In genomic region chr2:35623431-35624148, GRCm38 (mm10) we compare ENCODE assay signal across 9 mouse cellular contexts.
DNase-seq lines count a peak whose midpoint lies in the region; ATAC-seq and TF ChIP-seq lines count a peak whose summit lies in the region.
"Had no signal": no experiment of that assay in that cellular context is flagged by ENCODE, and none has a peak within 500 bp of the region (broad histone marks: within the 10 kb centered on the region; RNA-seq: fewer than 3 reads in every experiment).

No protein-coding gene starts in this region.

- H3K79me2 ChIP-seq in liver, adult 2 months (ENCODE audit: control insufficient read depth, insufficient read depth, low read length): peaks cover 6% of the 10 kb centered on the region

- no peaks in the 10 kb centered on the region for H3K4me1 ChIP-seq in liver, adult 2 months (ENCODE audit: control insufficient read depth, insufficient read depth, low read length)
- peaks cover 54% of the 10 kb centered on the region for H3K4me1 ChIP-seq in forebrain, embryonic 16.5 days (replicated peaks; ENCODE audit: control insufficient read depth, insufficient read depth, low read length)
- peaks cover 64% of the 10 kb centered on the region for H3K4me1 ChIP-seq in neural tube, embryonic 15.5 days

- WGBS in liver, adult 2 months: 56% methylated on average over 12 of the region's 12 CpGs
- 36% methylated on average over 12 of the region's 12 CpGs for WGBS in forebrain, embryonic 16.5 days
- 42% methylated on average over 12 of the region's 12 CpGs for WGBS in neural tube, embryonic 15.5 days

- H3K36me3 ChIP-seq in liver, adult 2 months (ENCODE audit: control insufficient read depth, insufficient read depth, low read length): no peaks in the 10 kb centered on the region
- no peaks in the 10 kb centered on the region for H3K36me3 ChIP-seq in forebrain, embryonic 16.5 days (ENCODE audit: control insufficient read depth, insufficient read depth)
- H3K36me3 ChIP-seq in neural tube, embryonic 15.5 days: no peaks in the 10 kb centered on the region

- H3K4me3 ChIP-seq in liver, adult 2 months (ENCODE audit: insufficient read depth, low read depth, low read length): 0 out of 2 replicates have a peak overlapping the region, but pooled peaks have one; percentile 8
- H3K4me3 ChIP-seq in forebrain, embryonic 16.5 days (replicated peaks; ENCODE audit: low read length): no peak overlapping the region
- no peak overlapping the region for H3K4me3 ChIP-seq in neural tube, embryonic 15.5 days (replicated peaks)
- H3K4me3 ChIP-seq: megakaryocyte, embryonic 14.5 days had no signal

- H3K9me3 ChIP-seq in forebrain, embryonic 16.5 days (ENCODE audit: control insufficient read depth, low read length): no peaks in the 10 kb centered on the region
- no peaks in the 10 kb centered on the region for H3K9me3 ChIP-seq in neural tube, embryonic 15.5 days (replicated peaks)
- H3K9me3 ChIP-seq: megakaryocyte, embryonic 14.5 days had no signal

- peak overlapping the region; percentile 35 for H3K27ac ChIP-seq in liver, adult 2 months (replicated peaks; ENCODE audit: insufficient read depth, low read depth, low read length)
- H3K27ac ChIP-seq in forebrain, embryonic 16.5 days (ENCODE audit: low read length): no peak overlapping the region
- H3K27ac ChIP-seq in neural tube, embryonic 15.5 days (replicated peaks): no peak overlapping the region

- H3K4me2 ChIP-seq in forebrain, embryonic 16.5 days (ENCODE audit: low read length): peak overlapping the region; percentile 24
- peak overlapping the region; percentile 97 for H3K4me2 ChIP-seq in neural tube, embryonic 15.5 days

- DNase-seq in liver, adult 2 months (ENCODE audit: extremely low read depth, low read depth, low spot score): no peak
- DNase-seq in liver: no peak
- DNase-seq in kidney, postnatal 36 days: peak; percentile 45 to 58
- DNase-seq in right cerebral cortex, postnatal 25 days: no peak
- no peak for DNase-seq in gastrocnemius, postnatal 36 days

- TF ChIP-seq POLR2A in liver, adult 2 months (IDR thresholded peaks at IDR 0.05; ENCODE audit: extremely low read depth, insufficient read depth, low read length): no peak

- no peaks in the 10 kb centered on the region for H3K27me3 ChIP-seq in liver, adult 2 months (ENCODE audit: control insufficient read depth, insufficient read depth, low read length)
- H3K27me3 ChIP-seq in forebrain, embryonic 16.5 days (replicated peaks; ENCODE audit: control insufficient read depth, insufficient read depth, low read length): no peaks in the 10 kb centered on the region
- H3K27me3 ChIP-seq in neural tube, embryonic 15.5 days (replicated peaks): no peaks in the 10 kb centered on the region

- intact Hi-C loops in gastrocnemius, postnatal 36 days (cut with DNase I): no loop called here

- H3K9ac ChIP-seq in liver, adult 2 months (ENCODE audit: low read depth, low read length): no peak overlapping the region
- no peak overlapping the region for H3K9ac ChIP-seq in forebrain, embryonic 16.5 days (replicated peaks; ENCODE audit: low read depth, low read length)
- no peak overlapping the region for H3K9ac ChIP-seq in neural tube, embryonic 15.5 days (replicated peaks)

- TF ChIP-seq CTCF in liver, adult 2 months (IDR thresholded peaks at IDR 0.05; ENCODE audit: low read depth, low read length): no peak

- no peak for ATAC-seq in forebrain, embryonic 16.5 days
- no peak for ATAC-seq in neural tube, embryonic 15.5 days (ENCODE audit: low FRiP score)
- ATAC-seq in monocyte, adult 5-6 weeks (replicated peaks; ENCODE audit: insufficient number of reproducible peaks, low FRiP score, low TSS enrichment, poor library complexity, severe bottlenecking): no peak

Comparison
In these comparisons a context has a peak if more than half of its experiments do, and no peak if none do; other contexts are left out.
1. DNase-seq: peak in kidney, postnatal 36 days (2 of 2); none in liver, adult 2 months (single experiment), liver (single experiment), right cerebral cortex, postnatal 25 days (single experiment) and gastrocnemius, postnatal 36 days (0 of 2).